In the genomic region with DNA sequence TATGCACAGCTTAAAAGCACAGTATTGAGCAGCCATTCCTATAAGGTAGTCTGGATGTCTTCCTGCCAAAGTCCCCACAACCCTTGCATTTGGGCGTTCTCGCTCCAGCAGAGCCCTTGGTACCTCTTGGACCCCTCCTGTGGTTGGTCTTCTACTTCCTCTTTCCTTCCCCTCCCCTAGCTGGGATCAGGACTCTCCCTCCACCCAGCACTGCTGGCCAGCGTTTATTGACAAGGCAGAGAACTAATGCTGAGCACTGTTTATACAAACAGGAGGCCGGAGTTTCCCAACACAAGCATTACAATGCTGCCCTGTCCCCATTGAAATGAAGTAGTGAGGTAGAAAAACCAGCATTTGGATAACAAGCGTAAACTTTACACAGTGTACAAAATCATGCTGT, we compare ENCODE assay signal across 20 mouse cellular contexts. TPM values are rescaled to one million over a fixed set of nuclear protein-coding genes. Genes with fewer than 3 reads are reported as not detected.
DNase-seq lines count a peak whose midpoint lies in the region; ATAC-seq and TF ChIP-seq lines count a peak whose summit lies in the region.
"Had no signal": no experiment of that assay in that cellular context is flagged by ENCODE, and none has a peak within 500 bp of the region (broad histone marks: within the 10 kb centered on the region; RNA-seq: fewer than 3 reads in every experiment).

No protein-coding gene starts in this region.

- 49% methylated on average over 5 of the region's 5 CpGs for WGBS in liver, adult 2 months
- WGBS in liver, embryonic 11.5 days, result 59% methylated on average over 5 of the region's 5 CpGs
- 53% methylated on average over 5 of the region's 5 CpGs for WGBS in liver, postnatal 0 days (ENCODE audit: insufficient replicate concordance)

- ATAC-seq in liver, embryonic 11.5 days (replicated peaks; ENCODE audit: low FRiP score), result no peak
- peak; percentile 53 to 62 for ATAC-seq in hematopoietic stem cell, adult 5-6 weeks (replicated peaks in 1 of 2; ENCODE audit: insufficient read depth in 1 of 2, low FRiP score in 2 of 2, low TSS enrichment in 1 of 2, low read depth in 1 of 2, poor library complexity in 2 of 2, severe bottlenecking in 2 of 2)
- peak; percentile 81 for ATAC-seq in liver, postnatal 0 days
- ATAC-seq: forebrain, postnatal 0 days; hindbrain, embryonic 16.5 days had no signal

- peaks cover 5% of the 10 kb centered on the region for H3K4me1 ChIP-seq in liver, adult 2 months (ENCODE audit: control insufficient read depth, insufficient read depth, low read length)
- H3K4me1 ChIP-seq in liver, embryonic 11.5 days (replicated peaks; ENCODE audit: control insufficient read depth, insufficient read depth, low read length), result no peaks in the 10 kb centered on the region; the same call in 1 of the 2 replicates
- H3K4me1 ChIP-seq in liver, postnatal 0 days (ENCODE audit: insufficient read depth), result peaks cover 19% of the 10 kb centered on the region
- H3K4me1 ChIP-seq: embryonic facial prominence, embryonic 12.5 days; heart, embryonic 13.5 days had no signal

- H3K36me3 ChIP-seq in liver, adult 2 months (ENCODE audit: control insufficient read depth, insufficient read depth, low read length), result peaks cover 17% of the 10 kb centered on the region
- peaks cover 20% of the 10 kb centered on the region for H3K36me3 ChIP-seq in liver, embryonic 11.5 days (ENCODE audit: control insufficient read depth, insufficient read depth, low read length)
- peaks cover 24% of the 10 kb centered on the region for H3K36me3 ChIP-seq in liver, postnatal 0 days (replicated peaks; ENCODE audit: insufficient read depth, low read length)

- H3K9ac ChIP-seq in liver, adult 2 months (ENCODE audit: low read depth, low read length), result no peak overlapping the region
- H3K9ac ChIP-seq in liver, embryonic 11.5 days (ENCODE audit: low read depth, low read length), result no peak overlapping the region
- H3K9ac ChIP-seq in liver, postnatal 0 days (replicated peaks), result no peak overlapping the region
- H3K9ac ChIP-seq: embryonic facial prominence, embryonic 12.5 days; forebrain, postnatal 0 days; heart, embryonic 13.5 days; hindbrain, embryonic 12.5 days had no signal

- no peak overlapping the region for H3K4me2 ChIP-seq in liver, embryonic 11.5 days
- H3K4me2 ChIP-seq in liver, postnatal 0 days (ENCODE audit: low read depth, low read length), result no peak overlapping the region
- H3K4me2 ChIP-seq: embryonic facial prominence, embryonic 12.5 days; heart, embryonic 13.5 days; hindbrain, embryonic 12.5 days had no signal

- no peak for TF ChIP-seq CTCF in liver, adult 2 months (IDR thresholded peaks at IDR 0.05; ENCODE audit: low read depth, low read length)
- TF ChIP-seq CTCF in liver, postnatal 0 days (IDR thresholded peaks at IDR 0.05; ENCODE audit: low read depth), result no peak

- H3K27ac ChIP-seq in liver, adult 2 months (replicated peaks; ENCODE audit: insufficient read depth, low read depth, low read length), result peak overlapping the region; percentile 60
- H3K27ac ChIP-seq in liver, embryonic 11.5 days (ENCODE audit: low read depth, low read length), result no peak overlapping the region
- H3K27ac ChIP-seq in liver, postnatal 0 days (ENCODE audit: low read depth), result peak overlapping the region; percentile 57
- H3K27ac ChIP-seq: embryonic facial prominence, embryonic 12.5 days; gastrocnemius, adult 2 months; heart, embryonic 13.5 days; hindbrain, embryonic 12.5 days had no signal

- H3K9me3 ChIP-seq in liver, embryonic 11.5 days (ENCODE audit: control insufficient read depth, low read length), result no peaks in the 10 kb centered on the region
- no peaks in the 10 kb centered on the region for H3K9me3 ChIP-seq in liver, postnatal 0 days (ENCODE audit: low read length)
- H3K9me3 ChIP-seq: embryonic facial prominence, embryonic 12.5 days; heart, embryonic 13.5 days; hindbrain, embryonic 12.5 days had no signal

- peak; percentile 69 for DNase-seq in liver, adult 2 months (ENCODE audit: extremely low read depth, low read depth, low spot score)
- no peak for DNase-seq in liver, embryonic 11.5 days (ENCODE audit: low spot score)
- DNase-seq in liver, postnatal 0 days, result no peak
- no peak for DNase-seq in gastrocnemius, adult 18-20 months (ENCODE audit: low spot score)
- no peak for DNase-seq in adrenal gland, adult 2 months
- no peak for DNase-seq in MN1 (ENCODE audit: low spot score)
- DNase-seq: adrenal gland, adult 8-10 months; cerebellum, adult 11 months; cerebellum, adult 8-10 months; cerebellum, postnatal 14 days; forebrain, postnatal 0 days; gastrocnemius, adult 2 months; gastrocnemius, postnatal 25 days; heart, adult 11 months; heart, postnatal 36 days had no signal

- no peak overlapping the region for H3K4me3 ChIP-seq in liver, adult 2 months (ENCODE audit: insufficient read depth, low read depth, low read length)
- no peak overlapping the region for H3K4me3 ChIP-seq in liver, embryonic 11.5 days (ENCODE audit: low read depth, low read length)
- H3K4me3 ChIP-seq in liver, postnatal 0 days (ENCODE audit: low read depth, low read length), result no peak overlapping the region
- H3K4me3 ChIP-seq: embryonic facial prominence, embryonic 12.5 days; gastrocnemius, adult 2 months; heart, embryonic 13.5 days; hindbrain, embryonic 12.5 days had no signal

- TF ChIP-seq EP300 in liver, postnatal 0 days (IDR thresholded peaks at IDR 0.05; ENCODE audit: low read depth), result no peak

- no peaks in the 10 kb centered on the region for H3K27me3 ChIP-seq in liver, adult 2 months (ENCODE audit: control insufficient read depth, insufficient read depth, low read length)
- peaks cover 17% of the 10 kb centered on the region for H3K27me3 ChIP-seq in liver, embryonic 11.5 days (replicated peaks; ENCODE audit: control insufficient read depth, insufficient read depth, low read length)
- H3K27me3 ChIP-seq in liver, postnatal 0 days (ENCODE audit: insufficient read depth, low read length), result no peaks in the 10 kb centered on the region

- no peaks in the 10 kb centered on the region; the same call in 1 of the 2 replicates for H3K79me2 ChIP-seq in liver, adult 2 months (ENCODE audit: control insufficient read depth, insufficient read depth, low read length)

- TF ChIP-seq POLR2A in liver, adult 2 months (IDR thresholded peaks at IDR 0.05; ENCODE audit: extremely low read depth, insufficient read depth, low read length), result no peak

RNA-seq across cellular contexts. Expression of gene Zscan2, which starts 12.3 kb away (rescaled TPM):
- total RNA-seq in liver, adult 2 months (2014; rRNA removed), result 3.0 and 4.6 TPM in 2 replicates
- 1.6 and 2.7 TPM in 2 replicates for polyA plus RNA-seq in liver, adult 2 months (2012; rRNA removed)
- 1.0 and 1.4 TPM in 2 replicates for polyA plus RNA-seq in liver, embryonic 11.5 days (2014; fragmentation: Nextera tagmentation; extraction: Ambion mirVana)
- 24.0 TPM in 2 replicates for total RNA-seq in hematopoietic stem cell, adult 5-6 weeks (2017)
- polyA plus RNA-seq in liver, postnatal 0 days (2015; fragmentation: Nextera tagmentation; extraction: Ambion mirVana), result 0.43 and 0.47 TPM in 2 replicates
- 1 to 10 TPM; 1.5 to 2.1 TPM for total RNA-seq in gastrocnemius, adult 18-20 months (2021)
- 1 to 10 TPM; 4.6 to 6.6 TPM for total RNA-seq in adrenal gland, adult 2 months (2021)
- polyA plus RNA-seq in adrenal gland, adult 2 months (2012; rRNA removed), result 4.0 and 4.4 TPM in 2 replicates

RNA-seq across cellular contexts. Expression of gene Wdr73, which starts 28.0 kb away (rescaled TPM):
- total RNA-seq in liver, adult 2 months (2014; rRNA removed), result 10.2 and 11.7 TPM in 2 replicates
- 13.0 and 13.3 TPM in 2 replicates for polyA plus RNA-seq in liver, adult 2 months (2012; rRNA removed)
- 42.8 and 44.0 TPM in 2 replicates for polyA plus RNA-seq in liver, embryonic 11.5 days (2014; fragmentation: Nextera tagmentation; extraction: Ambion mirVana)
- 20.4 and 35.8 TPM in 2 replicates for total RNA-seq in hematopoietic stem cell, adult 5-6 weeks (2017)
- 10.1 and 13.6 TPM in 2 replicates for polyA plus RNA-seq in liver, postnatal 0 days (2015; fragmentation: Nextera tagmentation; extraction: Ambion mirVana)
- 1 to 10 TPM; 3.1 to 3.3 TPM for total RNA-seq in gastrocnemius, adult 18-20 months (2021)
- 10 to 100 TPM in 1 of 2 experiments, 1 to 10 TPM in 1; 9.5 to 24.4 TPM for total RNA-seq in adrenal gland, adult 2 months (2021)
- polyA plus RNA-seq in adrenal gland, adult 2 months (2012; rRNA removed), result 9.5 and 15.8 TPM in 2 replicates

RNA-seq across cellular contexts. Expression of gene Nmb, which starts 31.8 kb away (rescaled TPM):
- 0.65 and 0.67 TPM in 2 replicates for total RNA-seq in liver, adult 2 months (2014; rRNA removed)
- polyA plus RNA-seq in liver, adult 2 months (2012; rRNA removed), result 1.7 TPM in 1 of 2 replicates, not detected in the other
- 2.4 and 3.4 TPM in 2 replicates for polyA plus RNA-seq in liver, embryonic 11.5 days (2014; fragmentation: Nextera tagmentation; extraction: Ambion mirVana)
- 1.6 TPM in 1 of 2 replicates, not detected in the other for total RNA-seq in hematopoietic stem cell, adult 5-6 weeks (2017)
- 1.4 and 1.7 TPM in 2 replicates for polyA plus RNA-seq in liver, postnatal 0 days (2015; fragmentation: Nextera tagmentation; extraction: Ambion mirVana)
- 10 to 100 TPM in 1 of 2 experiments, 1 to 10 TPM in 1; 3.8 to 10.7 TPM for total RNA-seq in gastrocnemius, adult 18-20 months (2021)
- total RNA-seq in adrenal gland, adult 2 months (2021), result 1 to 10 TPM; 1.4 to 3.7 TPM
- 4.8 and 6.5 TPM in 2 replicates for polyA plus RNA-seq in adrenal gland, adult 2 months (2012; rRNA removed)

RNA-seq across cellular contexts. Expression of gene Iqgap1, which starts 47.3 kb away (rescaled TPM):
- 7.8 and 9.2 TPM in 2 replicates for total RNA-seq in liver, adult 2 months (2014; rRNA removed)
- polyA plus RNA-seq in liver, adult 2 months (2012; rRNA removed), result 2.6 and 2.8 TPM in 2 replicates
- polyA plus RNA-seq in liver, embryonic 11.5 days (2014; fragmentation: Nextera tagmentation; extraction: Ambion mirVana), result 28.2 and 30.6 TPM in 2 replicates
- total RNA-seq in hematopoietic stem cell, adult 5-6 weeks (2017), result 141 and 147 TPM in 2 replicates
- 10.8 and 13.6 TPM in 2 replicates for polyA plus RNA-seq in liver, postnatal 0 days (2015; fragmentation: Nextera tagmentation; extraction: Ambion mirVana)
- total RNA-seq in gastrocnemius, adult 18-20 months (2021), result 10 to 100 TPM; 12.1 to 16.8 TPM
- 10 to 100 TPM; 84.8 to 88.4 TPM for total RNA-seq in adrenal gland, adult 2 months (2021)
- 15.7 and 19.1 TPM in 2 replicates for polyA plus RNA-seq in adrenal gland, adult 2 months (2012; rRNA removed)
